Mouse (Mus musculus): ENCODE measurements at regions not wholly inside any gene's neighbourhood (a gene's known extent, or its start where the extent isn't known, plus 50 kb on each side); places are given as distances from the start of the nearest gene placed in this dataset.

DNA sequence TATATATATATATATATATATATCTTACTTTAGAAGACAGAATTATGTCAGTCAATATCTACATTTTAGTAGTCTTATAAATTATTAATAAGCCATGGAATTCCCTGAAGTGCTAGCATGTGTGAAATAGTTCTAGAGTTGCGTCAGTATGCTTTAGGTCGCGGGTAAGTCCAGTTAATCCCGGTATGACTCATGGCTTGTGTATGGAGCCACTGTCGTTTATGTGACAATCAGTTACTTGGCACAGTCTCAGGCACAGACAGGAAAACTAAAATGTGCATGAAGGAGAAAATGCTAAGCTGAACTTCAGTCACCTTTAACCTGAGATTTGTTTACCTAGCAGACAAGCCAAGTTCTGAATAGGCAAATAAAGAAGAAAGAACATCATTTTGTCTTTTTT lies 206.5 kb downstream of the Plk2 start:
- WGBS: 58% methylated on average over 5 of the region's 5 CpGs
- Histone ChIP-seq H3K36me3 (no peaks in the 10 kb centered on the region), H3K4me1 (replicated peaks) (no peaks in the 10 kb centered on the region), H3K4me3 (replicated peaks) (no peak overlapping the region), H3K27me3 (no peaks in the 10 kb centered on the region), H3K27ac (no peak overlapping the region), H3K9ac (replicated peaks) (no peak overlapping the region), H3K9me3 (no peaks in the 10 kb centered on the region), H3K4me2 (replicated peaks) (no peak overlapping the region)
- ATAC-seq: no peak

DNA sequence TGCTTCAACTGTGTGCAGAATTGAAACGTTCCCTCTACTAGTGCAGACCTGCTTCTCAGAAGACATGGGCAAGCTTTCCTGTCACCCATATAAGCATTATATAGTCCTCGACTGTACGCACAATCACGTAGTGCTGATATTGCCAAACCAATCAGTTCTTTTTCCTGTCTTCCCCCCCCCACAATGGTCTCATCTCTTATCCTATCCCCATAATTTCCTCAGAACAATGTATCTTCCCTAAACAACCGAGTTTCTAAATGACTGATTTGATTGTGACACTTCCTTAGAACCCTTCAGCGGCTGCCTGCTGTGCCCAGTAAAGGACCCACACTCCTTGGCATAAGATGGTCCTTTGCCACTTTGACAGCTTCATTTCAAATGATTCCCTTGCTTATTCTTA lies 207.0 kb downstream of the Plk2 start:
- Histone ChIP-seq H3K27me3 (no peaks in the 10 kb centered on the region), H3K4me1 (replicated peaks) (no peaks in the 10 kb centered on the region), H3K4me2 (replicated peaks) (no peak overlapping the region), H3K27ac (no peak overlapping the region), H3K4me3 (replicated peaks) (no peak overlapping the region), H3K9ac (replicated peaks) (no peak overlapping the region), H3K9me3 (no peaks in the 10 kb centered on the region), H3K36me3 (no peaks in the 10 kb centered on the region)
- WGBS: 85% methylated on average over 6 of the region's 6 CpGs
- no peak for ATAC-seq

DNA sequence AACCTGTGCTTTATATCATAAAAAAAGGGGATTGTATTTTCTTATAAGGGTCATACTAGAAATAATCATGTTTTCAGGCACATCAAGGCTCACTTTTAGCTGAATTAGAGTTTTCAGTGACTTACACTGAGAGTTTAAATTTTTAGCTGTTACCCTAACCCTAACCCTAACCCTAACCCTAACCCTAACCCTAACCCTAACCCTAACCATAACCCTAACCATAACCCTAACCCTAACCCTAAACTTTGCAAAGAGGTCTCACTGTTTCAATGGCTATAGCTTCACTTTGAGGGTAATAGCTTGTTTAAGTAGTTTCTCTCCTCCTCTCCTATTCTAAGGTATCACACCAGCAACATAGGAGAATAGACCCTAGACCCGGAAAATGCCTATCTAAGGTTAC lies 208.0 kb downstream of the Plk2 start:
- no peak overlapping the region for H3K9ac ChIP-seq (replicated peaks)
- no peaks in the 10 kb centered on the region for H3K27me3 ChIP-seq
- no peaks in the 10 kb centered on the region for H3K4me1 ChIP-seq (replicated peaks)
- H3K27ac ChIP-seq: no peak overlapping the region
- 93% methylated on average over 1 of the region's 1 CpGs for WGBS
- no peak overlapping the region for H3K4me2 ChIP-seq (replicated peaks)
- no peaks in the 10 kb centered on the region for H3K9me3 ChIP-seq
- H3K4me3 ChIP-seq (replicated peaks): no peak overlapping the region
- no peak for ATAC-seq
- H3K36me3 ChIP-seq: no peaks in the 10 kb centered on the region

DNA sequence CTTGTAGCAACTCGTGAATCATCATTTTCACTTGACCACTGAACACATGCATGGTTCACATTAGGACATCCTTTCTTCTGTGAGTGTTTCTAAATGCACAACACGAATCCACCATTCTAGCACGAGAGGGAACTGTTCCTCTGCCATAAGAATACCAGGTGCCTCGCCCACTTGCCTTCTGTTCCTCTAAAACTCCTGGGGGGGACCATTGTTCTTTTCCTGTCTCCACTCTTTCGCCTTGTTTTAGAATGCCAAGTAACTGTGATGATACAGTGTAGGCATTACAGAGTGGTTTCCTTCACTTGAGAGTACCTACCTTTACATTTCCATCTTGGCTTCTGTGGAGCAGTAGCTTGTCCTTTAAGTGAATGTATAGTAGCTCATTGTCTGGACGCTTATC lies 224.2 kb downstream of the Plk2 start:
- Histone ChIP-seq H3K9ac (replicated peaks) (no peak overlapping the region), H3K27ac (no peak overlapping the region), H3K4me3 (replicated peaks) (no peak overlapping the region), H3K4me1 (replicated peaks) (no peaks in the 10 kb centered on the region), H3K9me3 (no peaks in the 10 kb centered on the region), H3K36me3 (no peaks in the 10 kb centered on the region), H3K4me2 (replicated peaks) (no peak overlapping the region), H3K27me3 (no peaks in the 10 kb centered on the region)
- WGBS: 89% methylated on average over 6 of the region's 6 CpGs
- no peak for ATAC-seq

DNA sequence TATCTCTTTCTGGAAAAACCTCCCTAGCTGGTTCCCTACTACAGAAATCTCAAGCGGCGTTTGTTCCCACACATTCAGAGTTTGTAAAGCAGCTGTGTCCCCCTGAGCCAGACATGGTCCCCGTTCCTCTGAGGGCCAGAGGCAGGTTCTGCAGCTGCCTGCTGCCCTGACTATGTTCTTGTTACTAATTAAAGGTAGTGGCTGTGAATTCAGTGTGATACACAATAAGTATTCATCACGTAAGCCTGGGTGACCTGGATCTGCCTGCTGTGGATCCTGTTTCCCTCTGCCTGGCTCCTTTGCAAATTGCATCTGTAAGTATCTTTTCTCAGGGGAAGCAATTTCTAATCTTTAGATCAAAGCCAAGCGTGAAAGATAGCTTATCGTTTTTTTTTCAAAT lies 232.3 kb downstream of the Plk2 start:
- Histone ChIP-seq H3K27ac (peak overlapping the region; percentile 30; the same call in 1 of the 2 replicates), H3K9ac (replicated peaks) (no peak overlapping the region), H3K4me3 (replicated peaks) (no peak overlapping the region), H3K4me2 (replicated peaks) (no peak overlapping the region), H3K4me1 (replicated peaks) (peaks cover 7% of the 10 kb centered on the region; the same call in 1 of the 2 replicates), H3K27me3 (no peaks in the 10 kb centered on the region), H3K9me3 (no peaks in the 10 kb centered on the region), H3K36me3 (no peaks in the 10 kb centered on the region)
- 58% methylated on average over 6 of the region's 6 CpGs for WGBS
- no peak for ATAC-seq

DNA sequence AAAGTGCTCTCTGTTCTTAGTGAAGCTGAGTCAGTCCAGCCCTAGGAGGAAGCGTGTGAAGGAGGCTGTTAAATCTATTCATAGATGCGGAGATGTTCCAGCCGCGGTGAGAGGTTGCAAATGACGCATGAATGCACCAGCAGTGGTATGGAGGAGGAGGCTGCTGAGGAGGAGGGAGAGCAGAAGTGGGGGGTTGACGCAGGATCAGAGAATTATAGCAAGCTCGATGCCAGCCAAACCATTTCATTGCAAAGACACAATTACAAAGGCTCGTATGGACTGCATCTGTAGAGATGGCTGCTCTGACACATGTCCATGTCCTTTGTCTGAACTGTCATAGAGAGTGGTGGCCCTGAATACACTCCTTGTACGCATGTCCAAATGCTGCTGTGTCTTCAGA lies 232.9 kb downstream of the Plk2 start:
- peak; percentile 43; the same call in 1 of the 2 replicates for ATAC-seq

DNA sequence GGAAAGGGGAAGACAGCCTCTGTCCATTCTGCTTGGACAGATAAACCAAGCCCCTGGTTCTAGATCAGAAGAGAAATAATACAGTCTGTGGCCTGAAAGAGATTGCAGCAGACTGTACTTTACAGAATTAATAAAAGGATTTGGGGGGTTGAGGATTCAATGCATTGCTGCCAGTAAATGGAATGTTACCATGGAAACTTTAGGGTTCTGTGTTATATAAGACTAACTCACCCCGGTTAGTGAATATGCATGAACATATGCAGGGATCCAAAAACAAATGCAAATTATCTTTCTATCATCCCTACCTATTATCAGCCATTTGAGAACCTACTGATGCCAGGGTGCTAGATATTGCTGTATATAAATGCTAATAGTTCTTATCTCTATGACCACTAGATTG lies 233.4 kb downstream of the Plk2 start:
- Histone ChIP-seq H3K27ac (no peak overlapping the region), H3K4me3 (replicated peaks) (no peak overlapping the region), H3K4me1 (replicated peaks) (peaks cover 7% of the 10 kb centered on the region; the same call in 1 of the 2 replicates), H3K9me3 (no peaks in the 10 kb centered on the region), H3K9ac (replicated peaks) (no peak overlapping the region), H3K4me2 (replicated peaks) (no peak overlapping the region), H3K27me3 (no peaks in the 10 kb centered on the region), H3K36me3 (no peaks in the 10 kb centered on the region)
- 42% methylated on average over 1 of the region's 1 CpGs for WGBS
- ATAC-seq: no peak; the same call in 1 of the 2 replicates

More for the DNA sequence above, 232.9 kb downstream of the Plk2 start:
- H3K9ac ChIP-seq (replicated peaks): no peak overlapping the region
- H3K4me1 ChIP-seq (replicated peaks): peaks cover 7% of the 10 kb centered on the region; the same call in 1 of the 2 replicates
- 39% methylated on average over 9 of the region's 9 CpGs for WGBS
- no peaks in the 10 kb centered on the region for H3K36me3 ChIP-seq
- H3K4me3 ChIP-seq (replicated peaks): no peak overlapping the region
- H3K9me3 ChIP-seq: no peaks in the 10 kb centered on the region
- H3K4me2 ChIP-seq (replicated peaks): no peak overlapping the region
- H3K27ac ChIP-seq: no peak overlapping the region
- no peaks in the 10 kb centered on the region for H3K27me3 ChIP-seq

DNA sequence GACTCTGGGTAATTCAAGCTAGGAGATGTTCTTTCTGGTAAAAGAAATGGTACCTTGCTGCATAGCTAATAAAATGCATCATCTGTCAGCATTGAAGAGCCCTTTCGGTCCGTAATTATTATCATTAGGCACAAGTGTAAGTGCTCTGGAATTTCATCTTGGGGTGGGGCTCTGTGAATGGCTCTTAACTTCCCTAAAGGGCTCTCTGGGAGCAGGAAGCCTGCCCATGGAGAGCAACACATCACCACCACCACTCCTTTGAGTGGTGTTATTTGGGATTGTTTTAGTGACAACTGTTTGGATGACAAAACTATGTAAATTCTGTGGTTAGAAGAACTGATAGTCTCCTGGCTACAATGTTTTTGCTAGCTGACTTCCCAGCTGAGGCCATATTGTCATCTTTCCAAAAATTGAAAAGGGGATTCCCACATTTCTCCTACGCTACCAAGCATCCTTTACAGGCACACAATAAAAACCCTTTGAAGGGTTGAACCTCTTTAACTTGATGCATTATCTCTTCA lies 238.5 kb downstream of the Plk2 start:
- Histone ChIP-seq H3K4me2 (replicated peaks) (no peak overlapping the region), H3K27ac (no peak overlapping the region), H3K4me1 (replicated peaks) (no peaks in the 10 kb centered on the region), H3K9me3 (no peaks in the 10 kb centered on the region), H3K9ac (replicated peaks) (no peak overlapping the region), H3K36me3 (no peaks in the 10 kb centered on the region), H3K4me3 (replicated peaks) (no peak overlapping the region), H3K27me3 (no peaks in the 10 kb centered on the region)
- 81% methylated on average over 3 of the region's 3 CpGs for WGBS
- ATAC-seq: no peak

DNA sequence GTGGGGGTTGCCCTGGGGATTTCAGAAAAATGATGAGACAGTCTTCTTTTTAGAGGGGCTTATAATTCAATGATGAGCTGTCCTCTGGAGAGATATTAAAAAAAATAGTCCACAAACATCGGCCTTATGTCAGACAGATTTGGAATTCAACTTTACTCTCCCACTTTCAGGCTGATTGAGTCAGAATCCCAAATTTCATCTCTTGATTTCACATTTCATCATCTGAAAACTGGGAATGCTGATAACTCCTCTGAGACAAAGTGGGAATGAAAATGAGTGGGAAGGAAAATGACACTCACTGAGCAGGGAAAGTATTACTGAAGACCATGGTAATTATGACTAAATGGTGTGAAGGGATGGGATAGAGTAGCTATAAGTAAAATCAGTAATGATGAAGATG lies 239.1 kb downstream of the Plk2 start:
- H3K27me3 ChIP-seq: no peaks in the 10 kb centered on the region
- H3K9ac ChIP-seq (replicated peaks): no peak overlapping the region
- no peaks in the 10 kb centered on the region for H3K9me3 ChIP-seq
- 86% methylated on average over 1 of the region's 1 CpGs for WGBS
- no peak overlapping the region for H3K4me2 ChIP-seq (replicated peaks)
- no peak overlapping the region for H3K27ac ChIP-seq
- no peak overlapping the region for H3K4me3 ChIP-seq (replicated peaks)
- ATAC-seq: no peak
- H3K36me3 ChIP-seq: no peaks in the 10 kb centered on the region
- no peaks in the 10 kb centered on the region for H3K4me1 ChIP-seq (replicated peaks)

DNA sequence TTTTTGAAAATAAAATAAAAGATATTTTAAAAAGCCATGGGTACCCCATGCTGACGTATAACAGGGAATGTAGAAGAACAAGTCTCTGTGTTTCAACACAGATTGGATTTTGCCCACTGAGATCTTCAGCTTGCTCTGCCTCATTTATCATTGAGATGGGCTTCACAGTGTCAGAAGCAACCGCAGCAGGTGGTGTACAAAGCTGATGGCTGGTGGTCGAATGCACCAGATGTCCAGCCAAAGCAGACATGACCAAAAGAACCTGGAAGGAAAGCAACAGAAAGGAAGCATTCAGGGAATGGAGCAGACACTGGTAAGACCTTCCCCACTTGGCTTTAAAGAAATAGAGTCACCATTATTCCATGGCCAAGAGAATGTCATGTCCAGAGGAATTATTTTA lies 247.9 kb downstream of the Plk2 start:
- Histone ChIP-seq H3K4me1 (replicated peaks) (peaks cover 9% of the 10 kb centered on the region), H3K27ac (no peak overlapping the region), H3K27me3 (peaks cover 3% of the 10 kb centered on the region; the same call in 1 of the 2 replicates), H3K36me3 (no peaks in the 10 kb centered on the region), H3K9me3 (no peaks in the 10 kb centered on the region), H3K9ac (replicated peaks) (no peak overlapping the region), H3K4me2 (replicated peaks) (no peak overlapping the region), H3K4me3 (replicated peaks) (no peak overlapping the region)
- 76% methylated on average over 3 of the region's 3 CpGs for WGBS
- ATAC-seq: no peak

DNA sequence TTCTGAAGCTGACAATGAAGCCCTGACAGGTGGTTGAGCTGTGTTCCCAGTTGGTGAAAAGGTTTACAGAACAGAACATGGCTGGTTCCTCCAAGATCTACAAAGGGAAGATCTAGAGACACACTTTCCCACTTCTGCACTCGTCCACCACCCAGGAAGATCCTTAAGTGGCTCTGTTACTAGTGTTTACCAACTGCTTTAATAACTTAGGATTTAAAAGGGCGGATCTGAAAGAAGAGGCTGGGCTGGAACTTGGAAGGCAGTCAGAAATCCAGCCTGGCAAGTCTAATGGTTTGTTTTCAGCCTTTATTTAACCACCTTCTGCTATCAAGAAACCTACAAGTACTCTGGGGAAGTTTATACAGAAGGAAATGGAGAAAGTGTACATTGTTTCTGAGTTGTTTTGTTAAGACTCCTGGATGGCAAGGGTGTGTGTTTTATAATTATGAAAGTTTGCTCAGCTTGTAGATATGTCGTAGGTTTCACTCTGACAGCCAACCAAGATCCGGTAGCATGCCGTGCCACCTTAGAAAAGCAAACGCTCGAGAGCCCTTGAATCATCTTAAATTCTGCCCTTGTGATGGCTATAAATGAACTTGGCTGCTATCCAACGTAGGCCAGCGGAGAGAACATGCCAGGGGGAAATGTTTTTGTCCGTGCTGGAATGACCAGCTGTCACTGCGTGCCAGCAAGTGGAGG lies 248.5 kb downstream of the Plk2 start:
- Histone ChIP-seq H3K9ac (replicated peaks) (no peak overlapping the region), H3K27me3 (peaks cover 4% of the 10 kb centered on the region; the same call in 1 of the 2 replicates), H3K36me3 (no peaks in the 10 kb centered on the region), H3K4me2 (replicated peaks) (peak overlapping the region; percentile 13; the same call in 1 of the 2 replicates), H3K9me3 (no peaks in the 10 kb centered on the region), H3K4me3 (replicated peaks) (no peak overlapping the region), H3K4me1 (replicated peaks) (peaks cover 9% of the 10 kb centered on the region), H3K27ac (no peak overlapping the region)
- 36% methylated on average over 11 of the region's 11 CpGs for WGBS
- ATAC-seq: peak; percentile 70

DNA sequence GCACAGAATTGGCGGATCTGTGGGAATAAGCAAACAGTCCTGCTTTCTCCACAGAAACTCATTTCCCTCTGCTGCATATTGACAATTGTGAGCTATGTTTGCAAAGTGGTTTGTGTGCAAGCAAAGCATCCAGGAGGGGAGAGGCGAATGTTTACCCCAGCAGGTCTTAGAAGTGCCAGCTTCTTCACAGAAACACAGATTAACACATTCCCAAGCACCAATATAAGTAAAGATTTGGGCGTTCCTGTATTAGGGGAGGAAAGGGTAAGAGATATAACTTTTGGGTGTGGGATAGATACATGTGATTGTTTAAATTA lies 249.0 kb downstream of the Plk2 start:
- WGBS: 63% methylated on average over 3 of the region's 3 CpGs
- Histone ChIP-seq H3K36me3 (no peaks in the 10 kb centered on the region), H3K9ac (replicated peaks) (no peak overlapping the region), H3K4me1 (replicated peaks) (peaks cover 9% of the 10 kb centered on the region), H3K9me3 (no peaks in the 10 kb centered on the region), H3K4me3 (replicated peaks) (no peak overlapping the region), H3K27ac (no peak overlapping the region), H3K4me2 (replicated peaks) (peak overlapping the region; percentile 13; the same call in 1 of the 2 replicates), H3K27me3 (peaks cover 6% of the 10 kb centered on the region; the same call in 1 of the 2 replicates)
- ATAC-seq: no peak

DNA sequence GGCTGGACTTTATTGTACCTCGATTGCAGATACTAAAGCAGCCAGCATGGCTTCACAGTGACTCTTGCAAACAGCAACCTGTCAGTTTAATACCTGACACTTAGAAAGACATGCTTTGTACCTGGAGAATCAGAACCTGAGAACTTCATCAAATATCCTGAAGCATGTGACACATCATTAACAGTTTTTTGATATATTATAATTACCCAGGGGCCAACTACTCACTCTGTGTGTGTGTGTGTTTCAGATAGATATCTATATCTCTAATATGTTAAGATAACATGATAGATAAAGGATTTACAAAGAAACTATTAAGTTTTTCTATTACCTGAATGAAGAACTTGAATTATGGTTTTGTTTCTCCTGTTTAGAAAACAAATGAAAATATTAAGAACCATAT lies 254.5 kb downstream of the Plk2 start:
- H3K27me3 ChIP-seq: peaks cover 6% of the 10 kb centered on the region; the same call in 1 of the 2 replicates
- ATAC-seq: no peak
- 58% methylated on average over 1 of the region's 1 CpGs for WGBS
- no peak overlapping the region for H3K4me3 ChIP-seq (replicated peaks)
- no peaks in the 10 kb centered on the region for H3K36me3 ChIP-seq
- no peak overlapping the region for H3K27ac ChIP-seq
- peaks cover 25% of the 10 kb centered on the region for H3K4me1 ChIP-seq (replicated peaks)
- H3K4me2 ChIP-seq (replicated peaks): no peak overlapping the region
- no peak overlapping the region for H3K9ac ChIP-seq (replicated peaks)
- H3K9me3 ChIP-seq: no peaks in the 10 kb centered on the region

All from midbrain, embryonic 13.5 days (tissue).